Mouse (Mus musculus): ENCODE data around the gene Vps13d.

GRCm38 (mm10) chr4:145066336-145067018 is 128.3 kb downstream of the Vps13d start:
- TF ChIP-seq CTCF (IDR thresholded peaks at IDR 0.05; ENCODE audit: low read depth): no peak
- TF ChIP-seq EP300 (IDR thresholded peaks at IDR 0.05; ENCODE audit: low read depth): no peak
